Mouse (Mus musculus): ENCODE measurements around the gene Pnpt1. TPM values are rescaled to one million over a fixed set of nuclear protein-coding genes. Genes with fewer than 3 reads are reported as not detected.

Pnpt1 gene
- polyA plus RNA-seq, 1 experiment: 8.0 TPM

Other genes starting within 250 kb of the Pnpt1 start
- gene Ppp4r3b, start 42.1 kb downstream of the Pnpt1 start, polyA plus RNA-seq (2012; rRNA removed): 6.4 and 10.5 TPM in 2 replicates
- gene Cfap36, start 116.7 kb downstream of the Pnpt1 start, polyA plus RNA-seq (2012; rRNA removed): 1.2 and 1.3 TPM in 2 replicates
- 0.17 and 0.48 TPM in 2 replicates for gene Ccdc88a, start 242.9 kb downstream of the Pnpt1 start, polyA plus RNA-seq (2012; rRNA removed)